Mouse (Mus musculus) heart, embryonic 10.5 days (tissue): ENCODE results near the gene Creb3l4. TPM values are rescaled to one million over a fixed set of nuclear protein-coding genes. Genes with fewer than 3 reads are reported as not detected.
"Not testable (repeated sequence)": the region's sequence is repeated elsewhere in the genome, so short reads cannot be mapped to it uniquely, and the experiment has no call there.

Source experiments
- DNase-seq: peaks from one replicate; pipeline ENCODE4 v3.0.0-alpha.2; 2017; ENCODE audit warnings: low spot score
- H3K27ac ChIP-seq: fragments of 300-500 bp; sonication (generic); 2 replicates; pipeline ENCODE4 v1.5.1; 2016; ENCODE audit warnings: mild to moderate bottlenecking
- H3K27me3 ChIP-seq: fragments of 300-500 bp; sonication (generic); 2 replicates; pipeline ENCODE4 v1.6.1; 2016; ENCODE audit warnings: mild to moderate bottlenecking; ENCODE audit not compliant: poor library complexity, insufficient read depth, severe bottlenecking
- H3K36me3 ChIP-seq: fragments of 300-500 bp; sonication (generic); 2 replicates; pipeline ENCODE4 v1.6.1; 2016; ENCODE audit warnings: mild to moderate bottlenecking, moderate library complexity
- H3K4me1 ChIP-seq: fragments of 300-500 bp; sonication (generic); 2 replicates; pipeline ENCODE4 v1.6.1; 2016; ENCODE audit warnings: mild to moderate bottlenecking
- H3K4me3 ChIP-seq: fragments of 300-500 bp; sonication (generic); 2 replicates; pipeline ENCODE4 v1.5.1; 2016; ENCODE audit warnings: mild to moderate bottlenecking, moderate library complexity
- H3K9me3 ChIP-seq: fragments of 300-500 bp; sonication (generic); 2 replicates; pipeline ENCODE4 v1.6.1; 2016; ENCODE audit warnings: mild to moderate bottlenecking, moderate library complexity
- WGBS: fragments of 180-500 bp; shearing (Covaris S2); methylation state at CpG from one replicate; pipeline ENCODE4 v1.1.7; 2016; 5-methylcytosine and 5-hydroxymethylcytosine counted together
- polyA plus RNA-seq: library from polyadenylated mRNA; unstranded; fragments of >200 nt; fragmentation: Nextera tagmentation; extraction: Ambion mirVana; gene quantifications from 2 replicates; pipeline ENCODE4 v1.2.1, GENCODE M21; 2016

Creb3l4 gene
- polyA plus RNA-seq, 1 experiment from 2014 or later = 2.2 TPM

- 87% methylated on average over 19 of the region's 19 CpGs for WGBS
- H3K9me3 ChIP-seq = no peaks in the 10 kb centered on the region
- H3K27me3 ChIP-seq = no peaks in the 10 kb centered on the region
- DNase-seq = no peak
- H3K4me1 ChIP-seq = peaks cover 13% of the 10 kb centered on the region
- H3K27ac ChIP-seq = no peak overlapping the region
- peaks cover 63% of the 10 kb centered on the region for H3K36me3 ChIP-seq
- no peak overlapping the region for H3K4me3 ChIP-seq
Measured at GRCm38 (mm10) chr3:90256731-90257530, 13.6 kb upstream of the Creb3l4 start.

DNA sequence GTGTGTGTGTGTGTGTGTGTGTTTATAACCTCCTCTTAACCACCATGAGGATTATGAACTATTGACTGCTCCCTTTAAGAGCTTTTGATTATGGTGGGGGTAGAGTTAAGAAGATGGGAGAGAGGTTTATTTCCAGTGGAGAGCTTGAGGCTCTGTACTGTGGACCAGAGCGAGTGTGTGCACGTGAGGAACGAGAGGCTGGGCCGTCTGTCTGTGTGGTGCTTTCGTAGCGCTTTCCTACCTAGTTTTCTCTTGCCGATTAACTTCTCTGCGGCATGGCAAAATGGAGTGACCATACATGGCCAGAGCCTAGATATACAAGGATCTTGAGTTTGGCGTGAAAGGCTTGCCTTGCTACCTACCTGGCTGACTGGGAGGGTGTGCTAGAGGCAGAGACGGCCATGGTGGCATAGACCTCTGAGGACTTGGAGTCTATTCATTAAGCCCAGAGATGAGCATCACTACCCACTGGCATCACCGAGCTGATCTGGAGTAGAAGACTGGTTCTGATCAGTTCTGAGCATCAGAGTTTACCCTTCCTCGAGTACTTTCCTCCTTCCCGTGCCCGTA is 12.6 kb upstream of the Creb3l4 start:
- Histone ChIP-seq H3K4me3 (no peak overlapping the region), H3K27ac (no peak overlapping the region), H3K4me1 (peaks cover 13% of the 10 kb centered on the region), H3K36me3 (peaks cover 62% of the 10 kb centered on the region), H3K27me3 (no peaks in the 10 kb centered on the region), H3K9me3 (no peaks in the 10 kb centered on the region)
- 91% methylated on average over 14 of the region's 14 CpGs for WGBS
- no peak for DNase-seq

GRCm38 (mm10) chr3:90255194-90255565 is 11.9 kb upstream of the Creb3l4 start:
- H3K4me3 ChIP-seq = peak overlapping the region; percentile 88
- 34% methylated on average over 2 of the region's 2 CpGs for WGBS
- H3K4me1 ChIP-seq = peaks cover 13% of the 10 kb centered on the region
- H3K27me3 ChIP-seq = no peaks in the 10 kb centered on the region
- H3K9me3 ChIP-seq = no peaks in the 10 kb centered on the region
- H3K27ac ChIP-seq = peak overlapping the region; percentile 95; the same call in 1 of the 2 replicates
- no peak for DNase-seq
- peaks cover 62% of the 10 kb centered on the region for H3K36me3 ChIP-seq

DNA sequence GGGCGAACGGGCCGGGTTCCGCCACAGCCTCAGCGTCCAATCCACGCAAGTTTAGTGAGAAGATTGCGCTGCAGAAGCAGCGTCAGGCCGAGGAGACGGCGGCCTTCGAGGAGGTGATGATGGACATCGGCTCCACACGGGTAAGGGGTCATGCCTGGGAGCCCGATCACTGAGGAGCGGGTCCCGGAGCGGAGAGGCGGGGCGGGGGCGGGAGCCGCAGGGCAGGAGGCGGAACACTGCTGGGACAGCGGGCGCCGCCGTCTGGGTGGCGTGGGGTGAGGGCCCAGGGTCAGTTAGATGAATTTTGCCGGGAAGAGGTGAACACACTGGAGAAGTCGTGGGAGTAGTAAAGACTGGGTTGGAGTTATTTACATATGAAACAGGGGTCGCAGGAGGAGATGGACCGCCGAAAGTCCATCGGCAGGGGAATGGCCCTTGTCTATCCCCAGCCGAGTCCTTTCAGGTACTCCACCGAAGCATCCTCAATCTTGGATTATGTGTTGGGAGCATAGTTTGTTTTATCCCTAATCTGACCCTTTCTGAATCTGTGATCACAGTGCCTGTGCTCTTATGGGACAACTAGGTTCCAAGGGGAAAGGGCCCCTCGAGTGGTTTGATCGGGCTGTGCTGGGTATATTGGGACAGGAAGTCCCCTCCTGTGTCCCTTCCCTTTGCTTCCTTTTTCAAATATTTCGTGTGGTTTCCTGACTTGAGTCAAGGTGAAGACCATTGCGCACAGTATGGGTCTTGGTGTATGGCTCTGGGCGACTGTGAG is 11.3 kb upstream of the Creb3l4 start:
- Histone ChIP-seq H3K36me3 (peaks cover 61% of the 10 kb centered on the region), H3K4me3 (peak overlapping the region; percentile 88), H3K4me1 (peaks cover 13% of the 10 kb centered on the region), H3K27me3 (no peaks in the 10 kb centered on the region), H3K27ac (peak overlapping the region; percentile 95), H3K9me3 (no peaks in the 10 kb centered on the region)
- WGBS = under 1% methylated on average over 41 of the region's 41 CpGs
- no peak for DNase-seq

DNA sequence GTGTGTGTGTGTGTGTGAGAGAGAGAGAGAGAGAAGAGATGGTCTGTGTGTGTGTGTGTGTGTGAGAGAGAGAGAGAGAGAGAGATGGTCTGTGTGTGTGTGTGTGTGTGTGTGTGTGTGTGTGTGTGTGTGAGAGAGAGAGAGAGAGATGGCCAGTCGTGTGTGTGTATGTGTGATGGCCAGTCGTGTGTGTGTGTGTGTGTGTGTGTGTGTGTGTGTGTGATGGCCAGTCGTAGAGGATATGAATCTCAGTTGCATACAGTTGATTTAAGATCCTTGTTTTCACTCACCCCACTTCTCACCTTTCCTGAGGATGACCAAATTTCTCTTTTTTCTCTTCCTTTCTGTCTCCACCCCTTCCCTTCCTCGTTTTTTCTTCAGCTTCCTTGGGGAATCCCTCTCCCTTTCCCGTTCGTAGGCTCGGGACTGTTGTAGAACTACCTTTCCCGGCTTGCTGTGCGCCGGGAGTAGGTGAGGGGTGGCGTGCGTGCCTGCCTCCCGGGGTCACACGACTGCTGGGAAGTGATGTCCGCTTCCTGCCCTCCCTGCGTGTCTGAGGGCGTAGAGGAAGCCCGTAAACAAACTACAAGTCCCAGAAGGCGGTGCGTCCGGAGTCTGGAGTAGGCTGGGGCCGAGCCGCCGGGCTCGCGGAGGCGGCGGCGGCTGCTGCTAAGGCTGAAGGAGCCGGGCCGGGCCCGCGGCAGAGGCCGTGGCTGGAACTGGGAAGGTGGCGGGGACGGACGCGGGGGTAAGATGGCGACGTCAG is 10.5 kb upstream of the Creb3l4 start, which contains the start of gene Crtc2:
Gene Crtc2 (plus strand): TSS at position 511 of the 766 bp plus-strand sequence.
- Histone ChIP-seq H3K4me1 (peaks cover 21% of the 10 kb centered on the region), H3K27me3 (no peaks in the 10 kb centered on the region), H3K36me3 (peaks cover 57% of the 10 kb centered on the region), H3K27ac (peak within 1 kb of the TSS; percentile 95), H3K9me3 (no peaks in the 10 kb centered on the region), H3K4me3 (peak within 1 kb of the TSS; percentile 88)
- 3% methylated on average over 39 of the region's 40 CpGs for WGBS
- peak; percentile 99 for DNase-seq

GRCm38 (mm10) chr3:90253174-90253573 is 9.9 kb upstream of the Creb3l4 start:
- not testable (repeated sequence) for H3K27me3 ChIP-seq, H3K9me3 ChIP-seq, H3K27ac ChIP-seq, DNase-seq, H3K4me3 ChIP-seq
- Histone ChIP-seq H3K4me1 (peaks cover 26% of the 10 kb centered on the region), H3K36me3 (peaks cover 50% of the 10 kb centered on the region)
- 76% methylated on average over 1 of the region's 1 CpGs for WGBS

DNA sequence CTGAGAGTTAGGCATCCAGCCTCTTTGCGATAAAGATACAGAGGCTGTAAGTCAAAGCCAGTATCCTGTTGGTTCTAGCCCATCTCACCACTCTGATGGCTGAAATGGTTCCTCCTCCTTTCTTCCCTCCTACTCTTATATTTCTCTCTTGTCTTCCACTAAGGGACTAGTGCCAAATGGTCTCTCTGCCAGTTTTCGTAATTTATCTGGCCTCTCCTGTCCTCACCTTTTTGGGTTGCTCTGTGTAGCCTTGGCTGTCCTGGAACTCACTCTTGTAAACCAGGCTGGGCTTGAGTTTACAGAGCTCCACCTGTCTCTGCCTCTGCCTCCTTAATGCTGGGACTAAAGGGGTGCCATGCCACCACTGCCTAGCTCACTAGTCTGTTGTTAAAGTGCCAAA is 9.3 kb upstream of the Creb3l4 start:
- Histone ChIP-seq H3K4me1 (peaks cover 26% of the 10 kb centered on the region), H3K36me3 (peaks cover 45% of the 10 kb centered on the region)
- not testable (repeated sequence) for DNase-seq, H3K27me3 ChIP-seq, H3K27ac ChIP-seq, H3K4me3 ChIP-seq, H3K9me3 ChIP-seq
- 85% methylated on average over 2 of the region's 2 CpGs for WGBS

GRCm38 (mm10) chr3:90251731-90252226 is 8.5 kb upstream of the Creb3l4 start:
- H3K27me3 ChIP-seq, DNase-seq, H3K27ac ChIP-seq, H3K9me3 ChIP-seq, H3K4me3 ChIP-seq: not testable (repeated sequence)
- peaks cover 36% of the 10 kb centered on the region for H3K36me3 ChIP-seq
- H3K4me1 ChIP-seq = peaks cover 28% of the 10 kb centered on the region
- 88% methylated on average over 10 of the region's 12 CpGs for WGBS

GRCm38 (mm10) chr3:90250791-90251190 is 7.5 kb upstream of the Creb3l4 start:
- DNase-seq = no peak
- H3K36me3 ChIP-seq = peaks cover 27% of the 10 kb centered on the region
- no peak overlapping the region for H3K4me3 ChIP-seq
- WGBS = 82% methylated on average over 6 of the region's 6 CpGs
- no peaks in the 10 kb centered on the region for H3K9me3 ChIP-seq
- H3K27me3 ChIP-seq = no peaks in the 10 kb centered on the region
- H3K27ac ChIP-seq = no peak overlapping the region; the same call in 1 of the 2 replicates
- peaks cover 25% of the 10 kb centered on the region for H3K4me1 ChIP-seq

GRCm38 (mm10) chr3:90248746-90249100 is 5.4 kb upstream of the Creb3l4 start:
- Histone ChIP-seq H3K4me1 (peaks cover 18% of the 10 kb centered on the region; the same call in 1 of the 2 replicates), H3K4me3 (peak overlapping the region; percentile 86), H3K36me3 (peaks cover 27% of the 10 kb centered on the region), H3K27ac (peak overlapping the region; percentile 96), H3K9me3 (no peaks in the 10 kb centered on the region), H3K27me3 (no peaks in the 10 kb centered on the region)
- WGBS = 3% methylated on average over 10 of the region's 10 CpGs
- DNase-seq = peak; percentile 81

DNA sequence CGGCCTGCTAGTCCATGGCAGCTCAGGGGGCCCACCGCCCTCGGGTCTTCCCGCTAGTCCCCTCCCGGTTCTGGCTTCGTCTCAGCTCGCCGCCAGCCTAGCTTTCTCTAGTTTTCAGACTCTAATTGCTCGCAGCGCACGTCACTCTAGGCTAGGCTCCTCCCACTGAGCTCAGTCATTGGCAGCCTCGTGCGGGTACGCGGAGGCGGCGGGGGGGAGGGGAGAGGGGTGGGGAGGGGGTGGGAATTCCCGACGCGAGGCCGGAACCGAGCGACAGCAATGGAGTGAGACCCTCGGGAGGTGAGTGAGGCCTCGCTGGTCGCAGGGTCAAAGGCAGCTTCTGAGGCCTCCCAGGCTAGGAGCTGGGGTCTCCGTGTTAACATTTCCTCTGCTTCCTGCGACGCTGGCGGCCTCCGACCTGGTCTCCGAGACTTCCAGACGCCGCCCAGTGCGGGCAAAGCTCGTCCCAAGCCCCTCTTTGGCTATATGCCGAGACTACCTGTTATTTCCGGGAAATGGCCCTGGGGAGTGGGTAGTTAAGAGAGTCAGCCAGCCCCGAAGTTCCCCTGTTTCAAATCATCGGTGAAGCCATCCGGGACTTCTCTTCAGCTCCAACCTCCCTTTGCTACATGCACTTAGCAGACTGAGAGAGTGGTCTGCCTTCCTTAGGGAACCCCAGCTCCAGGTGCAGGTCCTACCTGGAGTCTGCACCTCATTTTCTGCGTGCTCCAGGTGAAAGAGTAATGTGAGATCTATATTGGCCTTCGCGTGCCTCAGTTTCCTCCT is 4.8 kb upstream of the Creb3l4 start, which contains the start of gene Slc39a1:
Gene Slc39a1 (plus strand): TSS at position 213 of the 786 bp plus-strand sequence.
- under 1% methylated on average over 44 of the region's 44 CpGs for WGBS
- peak within 1 kb of the TSS; percentile 86 for H3K4me3 ChIP-seq
- peaks cover 27% of the 10 kb centered on the region for H3K36me3 ChIP-seq
- H3K4me1 ChIP-seq = peaks cover 23% of the 10 kb centered on the region; the same call in 1 of the 2 replicates
- peak within 1 kb of the TSS; percentile 96 for H3K27ac ChIP-seq
- no peaks in the 10 kb centered on the region for H3K27me3 ChIP-seq
- DNase-seq = peak; percentile 98
- no peaks in the 10 kb centered on the region for H3K9me3 ChIP-seq

- Histone ChIP-seq H3K9me3 (no peaks in the 10 kb centered on the region), H3K4me1 (peaks cover 29% of the 10 kb centered on the region), H3K27me3 (no peaks in the 10 kb centered on the region), H3K36me3 (peaks cover 27% of the 10 kb centered on the region), H3K4me3 (peak overlapping the region; percentile 86), H3K27ac (peak overlapping the region; percentile 96)
- no peak for DNase-seq
- under 1% methylated on average over 3 of the region's 3 CpGs for WGBS
Measured at GRCm38 (mm10) chr3:90247630-90247959, 4.3 kb upstream of the Creb3l4 start.
